ENCODE assay signal across 10 mouse cellular contexts in the genomic region with DNA sequence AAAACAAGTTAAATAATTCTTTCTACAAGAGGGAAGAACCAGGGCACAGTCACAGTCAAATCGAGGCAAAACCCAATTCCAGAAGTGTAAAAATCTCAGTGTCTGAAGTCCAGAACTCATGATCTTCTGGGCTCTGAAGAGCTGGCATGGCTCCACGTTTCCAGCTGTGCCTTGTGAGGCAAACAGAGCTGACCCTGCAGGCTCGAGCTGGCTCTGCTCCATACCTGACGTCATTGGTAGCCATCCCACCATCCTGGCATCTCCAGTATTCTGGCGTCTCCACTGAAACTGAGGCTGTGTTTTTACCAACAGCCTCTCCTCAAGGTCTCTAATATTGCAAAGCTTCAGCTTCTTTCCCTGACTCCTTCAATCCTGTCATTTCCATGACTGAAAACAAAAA.
DNase-seq lines count a peak whose midpoint lies in the region; ATAC-seq and TF ChIP-seq lines count a peak whose summit lies in the region.
"Had no signal": no experiment of that assay in that cellular context is flagged by ENCODE, and none has a peak within 500 bp of the region (broad histone marks: within the 10 kb centered on the region; RNA-seq: fewer than 3 reads in every experiment).

No protein-coding gene starts in this region.

- WGBS in forebrain, embryonic 14.5 days, result 51% methylated on average over 5 of the region's 5 CpGs
- WGBS in forebrain, postnatal 0 days, result 48% methylated on average over 5 of the region's 5 CpGs
- WGBS in midbrain, postnatal 0 days, result 61% methylated on average over 5 of the region's 5 CpGs
- 79% methylated on average over 5 of the region's 5 CpGs for WGBS in midbrain, embryonic 11.5 days
- 48% methylated on average over 5 of the region's 5 CpGs for WGBS in forebrain, embryonic 16.5 days
- WGBS in intestine, postnatal 0 days, result 60% methylated on average over 5 of the region's 5 CpGs

- no peaks in the 10 kb centered on the region for H3K4me1 ChIP-seq in forebrain, embryonic 14.5 days (ENCODE audit: control insufficient read depth, insufficient read depth, low read length)
- no peaks in the 10 kb centered on the region for H3K4me1 ChIP-seq in forebrain, postnatal 0 days (ENCODE audit: insufficient read depth)
- no peaks in the 10 kb centered on the region for H3K4me1 ChIP-seq in midbrain, postnatal 0 days (ENCODE audit: insufficient read depth, low read length)
- H3K4me1 ChIP-seq in midbrain, embryonic 11.5 days (ENCODE audit: control insufficient read depth, insufficient read depth, low read length), result no peaks in the 10 kb centered on the region
- no peaks in the 10 kb centered on the region for H3K4me1 ChIP-seq in forebrain, embryonic 16.5 days (replicated peaks; ENCODE audit: control insufficient read depth, insufficient read depth, low read length)
- no peaks in the 10 kb centered on the region for H3K4me1 ChIP-seq in intestine, postnatal 0 days (replicated peaks; ENCODE audit: control insufficient read depth, insufficient read depth, low read length)

- no peaks in the 10 kb centered on the region for H3K36me3 ChIP-seq in forebrain, embryonic 14.5 days (ENCODE audit: control insufficient read depth, insufficient read depth, low read length)
- no peaks in the 10 kb centered on the region for H3K36me3 ChIP-seq in forebrain, postnatal 0 days (ENCODE audit: insufficient read depth)
- H3K36me3 ChIP-seq in midbrain, postnatal 0 days (ENCODE audit: insufficient read depth, low read length), result no peaks in the 10 kb centered on the region
- H3K36me3 ChIP-seq in midbrain, embryonic 11.5 days (ENCODE audit: control insufficient read depth, insufficient read depth, low read length), result no peaks in the 10 kb centered on the region
- no peaks in the 10 kb centered on the region for H3K36me3 ChIP-seq in forebrain, embryonic 16.5 days (ENCODE audit: control insufficient read depth, insufficient read depth)
- H3K36me3 ChIP-seq in intestine, postnatal 0 days (ENCODE audit: control insufficient read depth, insufficient read depth), result no peaks in the 10 kb centered on the region

- H3K9ac ChIP-seq in forebrain, embryonic 14.5 days (ENCODE audit: low read length), result no peak overlapping the region
- H3K9ac ChIP-seq in forebrain, postnatal 0 days, result no peak overlapping the region
- H3K9ac ChIP-seq in midbrain, postnatal 0 days (replicated peaks; ENCODE audit: low read length, poor library complexity, severe bottlenecking), result no peak overlapping the region
- H3K9ac ChIP-seq in midbrain, embryonic 11.5 days (ENCODE audit: low read length), result no peak overlapping the region
- no peak overlapping the region for H3K9ac ChIP-seq in forebrain, embryonic 16.5 days (replicated peaks; ENCODE audit: low read depth, low read length)
- no peak overlapping the region for H3K9ac ChIP-seq in intestine, postnatal 0 days (ENCODE audit: low read depth, low read length)
- H3K9ac ChIP-seq: liver, embryonic 14.5 days had no signal

- no peak overlapping the region for H3K27ac ChIP-seq in forebrain, embryonic 14.5 days (ENCODE audit: low read depth, low read length)
- H3K27ac ChIP-seq in forebrain, postnatal 0 days (ENCODE audit: low read depth, low read length), result no peak overlapping the region
- no peak overlapping the region for H3K27ac ChIP-seq in midbrain, postnatal 0 days (ENCODE audit: low read depth, low read length)
- no peak overlapping the region for H3K27ac ChIP-seq in midbrain, embryonic 11.5 days (ENCODE audit: low read depth, low read length)
- no peak overlapping the region for H3K27ac ChIP-seq in forebrain, embryonic 16.5 days (ENCODE audit: low read length)
- H3K27ac ChIP-seq in intestine, postnatal 0 days (ENCODE audit: low read depth, low read length), result no peak overlapping the region
- H3K27ac ChIP-seq: liver, embryonic 14.5 days had no signal

- H3K4me2 ChIP-seq in forebrain, embryonic 14.5 days (ENCODE audit: low read length), result no peak overlapping the region
- H3K4me2 ChIP-seq in forebrain, postnatal 0 days (ENCODE audit: low read depth), result no peak overlapping the region
- H3K4me2 ChIP-seq in midbrain, postnatal 0 days (ENCODE audit: low read depth, low read length, poor library complexity, severe bottlenecking), result no peak overlapping the region
- no peak overlapping the region for H3K4me2 ChIP-seq in midbrain, embryonic 11.5 days
- no peak overlapping the region for H3K4me2 ChIP-seq in forebrain, embryonic 16.5 days (ENCODE audit: low read length)
- no peak overlapping the region for H3K4me2 ChIP-seq in intestine, postnatal 0 days (replicated peaks; ENCODE audit: low read depth)

- no peak for ATAC-seq in forebrain, embryonic 14.5 days
- no peak for ATAC-seq in forebrain, postnatal 0 days
- no peak for ATAC-seq in midbrain, postnatal 0 days (ENCODE audit: low FRiP score)
- ATAC-seq in midbrain, embryonic 11.5 days (ENCODE audit: low FRiP score), result no peak
- no peak for ATAC-seq in forebrain, embryonic 16.5 days
- ATAC-seq in intestine, postnatal 0 days, result no peak

- DNase-seq in forebrain, embryonic 14.5 days (ENCODE audit: low spot score), result peak; percentile 44
- DNase-seq in forebrain, postnatal 0 days, result no peak
- DNase-seq in midbrain, postnatal 0 days (ENCODE audit: low spot score), result peak; percentile 60
- no peak for DNase-seq in midbrain, embryonic 11.5 days (ENCODE audit: low spot score, missing footprints)
- peak; percentile 32 for DNase-seq in heart, adult 8-10 months (ENCODE audit: low spot score)
- peak; percentile 66 for DNase-seq in lung, postnatal 14 days

- TF ChIP-seq CTCF in forebrain, postnatal 0 days (IDR thresholded peaks at IDR 0.05; ENCODE audit: low read depth), result no peak
- no peak for TF ChIP-seq CTCF in midbrain, postnatal 0 days (IDR thresholded peaks at IDR 0.05)
- TF ChIP-seq CTCF in intestine, postnatal 0 days (IDR thresholded peaks at IDR 0.05; ENCODE audit: low read depth), result no peak

- no peaks in the 10 kb centered on the region for H3K9me3 ChIP-seq in forebrain, embryonic 14.5 days (replicated peaks; ENCODE audit: control insufficient read depth, low read length)
- no peaks in the 10 kb centered on the region for H3K9me3 ChIP-seq in forebrain, postnatal 0 days (ENCODE audit: low read length)
- no peaks in the 10 kb centered on the region for H3K9me3 ChIP-seq in midbrain, postnatal 0 days (ENCODE audit: low read length)
- no peaks in the 10 kb centered on the region for H3K9me3 ChIP-seq in midbrain, embryonic 11.5 days (ENCODE audit: control insufficient read depth, low read length)
- H3K9me3 ChIP-seq in forebrain, embryonic 16.5 days (ENCODE audit: control insufficient read depth, low read length), result no peaks in the 10 kb centered on the region
- H3K9me3 ChIP-seq in intestine, postnatal 0 days (ENCODE audit: control insufficient read depth), result no peaks in the 10 kb centered on the region

- no peaks in the 10 kb centered on the region for H3K27me3 ChIP-seq in forebrain, embryonic 14.5 days (replicated peaks; ENCODE audit: control insufficient read depth, insufficient read depth, low read length)
- no peaks in the 10 kb centered on the region; the same call in 1 of the 2 replicates for H3K27me3 ChIP-seq in forebrain, postnatal 0 days (ENCODE audit: insufficient read depth, low read length)
- no peaks in the 10 kb centered on the region for H3K27me3 ChIP-seq in midbrain, postnatal 0 days (ENCODE audit: insufficient read depth, low read length)
- H3K27me3 ChIP-seq in midbrain, embryonic 11.5 days (ENCODE audit: control insufficient read depth, insufficient read depth, low read length), result no peaks in the 10 kb centered on the region
- H3K27me3 ChIP-seq in forebrain, embryonic 16.5 days (replicated peaks; ENCODE audit: control insufficient read depth, insufficient read depth, low read length), result no peaks in the 10 kb centered on the region
- no peaks in the 10 kb centered on the region for H3K27me3 ChIP-seq in intestine, postnatal 0 days (replicated peaks; ENCODE audit: control insufficient read depth, insufficient read depth, low read length)

- H3K4me3 ChIP-seq in forebrain, embryonic 14.5 days (ENCODE audit: low read depth, low read length), result no peak overlapping the region
- H3K4me3 ChIP-seq in forebrain, postnatal 0 days (ENCODE audit: low read depth, low read length), result no peak overlapping the region
- H3K4me3 ChIP-seq in midbrain, postnatal 0 days (ENCODE audit: low read depth, low read length), result no peak overlapping the region
- H3K4me3 ChIP-seq in midbrain, embryonic 11.5 days (ENCODE audit: low read depth, low read length), result no peak overlapping the region
- no peak overlapping the region for H3K4me3 ChIP-seq in forebrain, embryonic 16.5 days (replicated peaks; ENCODE audit: low read length)
- H3K4me3 ChIP-seq in intestine, postnatal 0 days (ENCODE audit: low read depth, low read length), result no peak overlapping the region
- H3K4me3 ChIP-seq: erythroblast, embryonic 14.5 days had no signal

Comparison
In these comparisons a context has a peak if more than half of its experiments do, and no peak if none do; other contexts are left out.
1. DNase-seq: peak in forebrain, embryonic 14.5 days (single experiment), midbrain, postnatal 0 days (single experiment), heart, adult 8-10 months (single experiment) and lung, postnatal 14 days (single experiment); none in forebrain, postnatal 0 days (single experiment) and midbrain, embryonic 11.5 days (single experiment).